25 mouse cellular contexts compared by ENCODE assay signal in genomic region chr15:81031611-81032010, GRCm38 (mm10). TPM values are rescaled to one million over a fixed set of nuclear protein-coding genes. Genes with fewer than 3 reads are reported as not detected.
A peak's percentile ranks its signal among the peaks of the same experiment; 100 is the strongest.
DNase-seq lines count a peak whose midpoint lies in the region; ATAC-seq and TF ChIP-seq lines count a peak whose summit lies in the region.
"Had no signal": no experiment of that assay in that cellular context is flagged by ENCODE, and none has a peak within 500 bp of the region (broad histone marks: within the 10 kb centered on the region; RNA-seq: fewer than 3 reads in every experiment).

No protein-coding gene starts in this region.

- intact Hi-C loops in gastrocnemius, postnatal 14 days (cut with DNase I; ENCODE audit: low total_unique reads) = loop anchor here (5.0 kb wide), 1 partner anchor 36 kb away; no protein-coding TSS in a partner anchor

- H3K36me3 ChIP-seq in kidney, adult 2 months (ENCODE audit: control insufficient read depth, insufficient read depth, low read length) = no peaks in the 10 kb centered on the region
- no peaks in the 10 kb centered on the region for H3K36me3 ChIP-seq in kidney, embryonic 16.5 days (ENCODE audit: insufficient read depth, low read length)
- H3K36me3 ChIP-seq in liver, embryonic 12.5 days = no peaks in the 10 kb centered on the region
- H3K36me3 ChIP-seq: embryonic facial prominence, embryonic 12.5 days; forebrain, embryonic 12.5 days; hindbrain, embryonic 15.5 days; intestine, embryonic 15.5 days; limb, embryonic 13.5 days; liver, embryonic 13.5 days; neural tube, embryonic 13.5 days had no signal

- no peak overlapping the region for H3K4me2 ChIP-seq in kidney, embryonic 16.5 days (replicated peaks; ENCODE audit: low read depth, low read length)
- no peak overlapping the region for H3K4me2 ChIP-seq in liver, embryonic 12.5 days
- H3K4me2 ChIP-seq: embryonic facial prominence, embryonic 12.5 days; forebrain, embryonic 12.5 days; hindbrain, embryonic 15.5 days; intestine, embryonic 15.5 days; kidney, embryonic 15.5 days; limb, embryonic 13.5 days; liver, embryonic 13.5 days; lung, embryonic 14.5 days; neural tube, embryonic 13.5 days had no signal

- DNase-seq in heart, adult 18-20 months = peak; percentile 45 to 53
- DNase-seq in heart, adult 8-10 months (ENCODE audit: low spot score) = no peak
- DNase-seq in kidney, adult 2 months = peak; percentile 37
- peak; percentile 75 for DNase-seq in gastrocnemius, postnatal 14 days
- no peak for DNase-seq in embryo, embryonic 10 days (ENCODE audit: low spot score)
- DNase-seq: cerebellum, adult 11 months; cerebellum, adult 9-11 months; liver, embryonic 13.5 days; lung, embryonic 14.5 days; midbrain, embryonic 14.5 days; thymus, adult 2 months; thymus, postnatal 4 days had no signal

- ATAC-seq in kidney, embryonic 16.5 days (ENCODE audit: low FRiP score, low TSS enrichment) = no peak
- ATAC-seq in liver, embryonic 12.5 days = no peak
- ATAC-seq: intestine, embryonic 15.5 days; Patski had no signal

- H3K9me3 ChIP-seq in kidney, embryonic 16.5 days (ENCODE audit: low read length) = no peaks in the 10 kb centered on the region
- H3K9me3 ChIP-seq in liver, embryonic 12.5 days (replicated peaks) = no peaks in the 10 kb centered on the region
- H3K9me3 ChIP-seq: embryonic facial prominence, embryonic 12.5 days; forebrain, embryonic 12.5 days; G1E; hindbrain, embryonic 15.5 days; intestine, embryonic 15.5 days; kidney, embryonic 15.5 days; limb, embryonic 13.5 days; liver, embryonic 13.5 days; megakaryocyte, embryonic 14.5 days; neural tube, embryonic 13.5 days had no signal

- H3K4me1 ChIP-seq in kidney, adult 2 months (ENCODE audit: control insufficient read depth, insufficient read depth, low read length) = peaks cover 9% of the 10 kb centered on the region; the same call in 1 of the 2 replicates
- peaks cover 57% of the 10 kb centered on the region for H3K4me1 ChIP-seq in kidney, embryonic 16.5 days (ENCODE audit: insufficient read depth, low read length)
- H3K4me1 ChIP-seq in liver, embryonic 12.5 days = peaks cover 65% of the 10 kb centered on the region

- H3K27me3 ChIP-seq in kidney, adult 2 months (replicated peaks; ENCODE audit: control insufficient read depth, insufficient read depth, low read length) = no peaks in the 10 kb centered on the region
- no peaks in the 10 kb centered on the region for H3K27me3 ChIP-seq in kidney, embryonic 16.5 days (ENCODE audit: insufficient read depth, low read length)
- no peaks in the 10 kb centered on the region for H3K27me3 ChIP-seq in liver, embryonic 12.5 days (replicated peaks)
- H3K27me3 ChIP-seq: CH12.LX; embryonic facial prominence, embryonic 12.5 days; forebrain, embryonic 12.5 days; hindbrain, embryonic 15.5 days; intestine, embryonic 15.5 days; kidney, embryonic 15.5 days; limb, embryonic 13.5 days; liver, embryonic 13.5 days; megakaryocyte, embryonic 14.5 days; neural tube, embryonic 13.5 days; Patski had no signal

- H3K9ac ChIP-seq in kidney, embryonic 16.5 days (replicated peaks; ENCODE audit: low read length) = no peak overlapping the region
- H3K9ac ChIP-seq in liver, embryonic 12.5 days = no peak overlapping the region
- H3K9ac ChIP-seq: embryonic facial prominence, embryonic 12.5 days; forebrain, embryonic 12.5 days; hindbrain, embryonic 15.5 days; intestine, embryonic 15.5 days; kidney, embryonic 15.5 days; limb, embryonic 13.5 days; liver, embryonic 13.5 days; lung, embryonic 14.5 days; neural tube, embryonic 13.5 days had no signal

- H3K27ac ChIP-seq in kidney, adult 2 months (ENCODE audit: insufficient read depth, low read depth, low read length) = no peak overlapping the region
- no peak overlapping the region for H3K27ac ChIP-seq in kidney, embryonic 16.5 days (ENCODE audit: low read length)
- H3K27ac ChIP-seq in liver, embryonic 12.5 days = no peak overlapping the region
- H3K27ac ChIP-seq: embryonic facial prominence, embryonic 12.5 days; forebrain, embryonic 12.5 days; hindbrain, embryonic 15.5 days; intestine, embryonic 15.5 days; kidney, embryonic 15.5 days; limb, embryonic 13.5 days; liver, embryonic 13.5 days; neural tube, embryonic 13.5 days had no signal

- 67% methylated on average over 4 of the region's 4 CpGs for WGBS in kidney, adult 2 months
- 67% methylated on average over 4 of the region's 4 CpGs for WGBS in kidney, embryonic 16.5 days
- WGBS in liver, embryonic 12.5 days (ENCODE audit: insufficient replicate concordance) = 76% methylated on average over 4 of the region's 4 CpGs

- no peak for TF ChIP-seq CTCF in kidney, adult 2 months (conservative IDR thresholded peaks at IDR 0.05; ENCODE audit: insufficient read depth, insufficient read length, low read depth, low read length)

- H3K4me3 ChIP-seq in kidney, adult 2 months (ENCODE audit: insufficient read depth, low read depth, low read length) = no peak overlapping the region
- H3K4me3 ChIP-seq in kidney, embryonic 16.5 days (ENCODE audit: low read length) = no peak overlapping the region
- H3K4me3 ChIP-seq in liver, embryonic 12.5 days = no peak overlapping the region
- H3K4me3 ChIP-seq: embryonic facial prominence, embryonic 12.5 days; forebrain, embryonic 12.5 days; hindbrain, embryonic 15.5 days; intestine, embryonic 15.5 days; kidney, embryonic 15.5 days; limb, embryonic 13.5 days; liver, embryonic 13.5 days; megakaryocyte, embryonic 14.5 days; neural tube, embryonic 13.5 days had no signal

- no peak for TF ChIP-seq POLR2A in kidney, adult 2 months (IDR thresholded peaks at IDR 0.05; ENCODE audit: low read depth, low read length)

RNA-seq across cellular contexts. Expression of gene Sgsm3, which starts 54.0 kb away (rescaled TPM):
- total RNA-seq in heart, adult 18-20 months (2021) = 10 to 100 TPM; 13.2 to 13.3 TPM
- total RNA-seq in heart, adult 8-10 months (2022) = 10 to 100 TPM; 11.0 to 14.6 (median 11.7) TPM
- 20.0 and 25.1 TPM in 2 replicates for polyA plus RNA-seq in kidney, adult 2 months (2012; rRNA removed)
- 33.9 and 35.2 TPM in 2 replicates for polyA plus RNA-seq in kidney, embryonic 16.5 days (2015; fragmentation: Nextera tagmentation; extraction: Ambion mirVana)
- total RNA-seq in gastrocnemius, postnatal 14 days (2021) = 10 to 100 TPM in 1 of 2 experiments, 1 to 10 TPM in 1; 9.0 to 10.2 TPM
- 17.6 and 18.1 TPM in 2 replicates for polyA plus RNA-seq in liver, embryonic 12.5 days (2016; fragmentation: Nextera tagmentation; extraction: Ambion mirVana)

Comparison
In these comparisons a context has a peak if more than half of its experiments do, and no peak if none do; other contexts are left out.
1. DNase-seq: peak in heart, adult 18-20 months (2 of 2), kidney, adult 2 months (single experiment) and gastrocnemius, postnatal 14 days (single experiment); none in heart, adult 8-10 months (single experiment) and embryo, embryonic 10 days (single experiment).